Mouse (Mus musculus): ENCODE results near the gene Ubald1. TPM values are rescaled to one million over a fixed set of nuclear protein-coding genes. Genes with fewer than 3 reads are reported as not detected.

The Ubald1 gene
- total and polyA plus RNA-seq, 3 experiments: 2.8 to 25.6 TPM; not detected in 1

DNA sequence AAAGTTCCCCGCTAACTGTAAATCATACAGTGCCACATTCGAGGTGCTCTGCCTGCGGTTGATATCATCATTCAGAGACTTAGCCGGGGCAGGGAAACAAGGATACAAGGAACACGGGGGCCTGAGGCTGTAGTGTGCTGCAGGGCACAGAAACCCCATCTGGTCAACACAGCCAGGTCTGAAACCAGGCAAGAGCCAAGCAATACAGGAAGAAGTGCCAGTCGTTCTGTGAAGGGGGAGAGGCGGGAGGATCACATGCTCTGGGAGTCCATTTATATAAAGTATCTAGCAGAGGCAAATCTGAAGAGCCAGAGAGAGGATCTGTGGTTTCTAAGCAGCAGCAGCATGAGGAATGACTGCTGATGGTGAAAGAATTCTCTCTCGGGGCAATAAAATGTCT, 39.9 kb downstream of the Ubald1 start:
- Histone ChIP-seq H3K9ac (ENCODE audit: control insufficient read depth, low read depth, low read length, poor library complexity, severe bottlenecking) (no peak overlapping the region), H3K4me3 (ENCODE audit: control insufficient read depth in 1 of 2, insufficient read depth in 1 of 2, low read depth in 2 of 2, low read length in 2 of 2) (no peak overlapping the region), H3K9me3 (replicated peaks; ENCODE audit: insufficient read depth, low read length) (no peaks in the 10 kb centered on the region), H3K4me1 (ENCODE audit: control insufficient read depth in 1 of 2, insufficient read depth in 2 of 2, low read length in 2 of 2) (no peaks in the 10 kb centered on the region), H3K79me2 (ENCODE audit: control insufficient read depth, insufficient read depth, low read length, poor library complexity) (no peaks in the 10 kb centered on the region), H3K27ac (ENCODE audit: control insufficient read depth, low read depth, low read length) (no peak overlapping the region), H3K27me3 (ENCODE audit: control insufficient read depth in 1 of 2, insufficient read depth in 2 of 2, low read length in 2 of 2) (peaks cover 0 to 1% of the 10 kb centered on the region in 2 experiments; a peak in 2 of 4 replicates), H3K36me3 (ENCODE audit: control insufficient read depth in 1 of 2, insufficient read depth in 2 of 2, low read length in 2 of 2) (no peaks in the 10 kb centered on the region)
- TF ChIP-seq TBP (IDR thresholded peaks at IDR 0.05; ENCODE audit: low read depth, low read length) (no peak), POLR2AphosphoS5 (IDR thresholded peaks at IDR 0.05; ENCODE audit: borderline replicate concordance, low read depth, low read length) (no peak), NRF1 (IDR thresholded peaks at IDR 0.05; ENCODE audit: insufficient read depth, low read depth, low read length, poor library complexity, severe bottlenecking) (no peak), POLR2AphosphoS2 (IDR thresholded peaks at IDR 0.05; ENCODE audit: low read length) (no peak), TAL1 (IDR thresholded peaks at IDR 0.05; ENCODE audit: low read length) (no peak)
- DNase-seq (ENCODE audit: low read depth, low spot score): no peak

DNA sequence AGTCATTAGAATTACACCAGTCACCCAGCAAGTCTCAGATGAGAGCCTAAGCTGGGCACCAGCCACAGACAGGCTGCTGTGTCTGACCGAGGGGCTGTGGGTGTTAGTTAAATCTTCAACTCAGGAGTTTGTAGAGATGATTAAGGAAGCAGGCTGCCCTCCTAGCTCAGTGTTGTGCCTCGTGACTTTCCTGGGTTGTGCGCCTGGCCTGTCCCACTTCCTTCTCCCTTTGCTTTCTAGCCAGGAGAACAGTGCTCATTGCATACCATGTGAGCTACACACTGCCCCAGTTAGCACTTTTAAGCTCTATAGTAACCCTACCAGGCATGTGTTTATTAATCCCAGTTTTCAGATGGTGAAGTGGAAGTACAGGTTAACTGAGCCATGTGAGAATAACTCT, 40.6 kb downstream of the Ubald1 start:
- no peak for TF ChIP-seq ETS1 (IDR thresholded peaks at IDR 0.05; ENCODE audit: low read depth, low read length)
- TF ChIP-seq CHD1 (IDR thresholded peaks at IDR 0.05; ENCODE audit: low read depth, low read length): no peak
- TF ChIP-seq POLR2A (IDR thresholded peaks at IDR 0.05; ENCODE audit: control insufficient read depth in 1 of 2, insufficient read depth in 1 of 2, low read depth in 1 of 2, low read length in 2 of 2, poor library complexity in 1 of 2): no peak
- TF ChIP-seq SIN3A (IDR thresholded peaks at IDR 0.05; ENCODE audit: low read length): no peak
- TF ChIP-seq MAZ (IDR thresholded peaks at IDR 0.05; ENCODE audit: low read depth, low read length): no peak
- TF ChIP-seq EP300 (IDR thresholded peaks at IDR 0.05; ENCODE audit: low read depth in 1 of 2, low read length in 2 of 2): no peak
- no peak for TF ChIP-seq MYB (IDR thresholded peaks at IDR 0.05; ENCODE audit: low read depth, low read length)
- TF ChIP-seq SMC3 (IDR thresholded peaks at IDR 0.05; ENCODE audit: low read depth, low read length): no peak
- no peak for TF ChIP-seq MEF2A (IDR thresholded peaks at IDR 0.05; ENCODE audit: extremely low read depth, insufficient replicate concordance, low read depth, low read length, poor library complexity, severe bottlenecking)
- no peak for TF ChIP-seq MAX (IDR thresholded peaks at IDR 0.05; ENCODE audit: low read length)
- no peak for TF ChIP-seq UBTF (IDR thresholded peaks at IDR 0.05; ENCODE audit: borderline replicate concordance, insufficient read depth, low read depth, low read length)
- DNase-seq (ENCODE audit: low read depth, low spot score): no peak
- no peaks in the 10 kb centered on the region for H3K4me1 ChIP-seq (ENCODE audit: control insufficient read depth in 1 of 2, insufficient read depth in 2 of 2, low read length in 2 of 2)
- peaks cover 0 to 3% of the 10 kb centered on the region in 2 experiments; a peak in 2 of 4 replicates for H3K27me3 ChIP-seq (ENCODE audit: control insufficient read depth in 1 of 2, insufficient read depth in 2 of 2, low read length in 2 of 2)
- H3K79me2 ChIP-seq (ENCODE audit: control insufficient read depth, insufficient read depth, low read length, poor library complexity): no peaks in the 10 kb centered on the region
- H3K9me3 ChIP-seq (replicated peaks; ENCODE audit: insufficient read depth, low read length): no peaks in the 10 kb centered on the region
- H3K4me3 ChIP-seq (ENCODE audit: control insufficient read depth in 1 of 2, insufficient read depth in 1 of 2, low read depth in 2 of 2, low read length in 2 of 2): no peak overlapping the region
- H3K9ac ChIP-seq (ENCODE audit: control insufficient read depth, low read depth, low read length, poor library complexity, severe bottlenecking): no peak overlapping the region
- no peaks in the 10 kb centered on the region for H3K36me3 ChIP-seq (ENCODE audit: control insufficient read depth in 1 of 2, insufficient read depth in 2 of 2, low read length in 2 of 2)
- no peak overlapping the region for H3K27ac ChIP-seq (ENCODE audit: control insufficient read depth, low read depth, low read length)
